Mouse (Mus musculus) myocyte (in vitro differentiated cells): ENCODE measurements around the gene Neu4.

Source experiments
- E2F4 ChIP-seq: IDR thresholded peaks from one replicate; pipeline ENCODE4 v1.6.1; 2011; ENCODE audit warnings: mild to moderate bottlenecking, control low read depth, moderate library complexity; ENCODE audit not compliant: insufficient read depth
- POLR2A ChIP-seq: IDR thresholded peaks from one replicate; pipeline ENCODE4 v1.6.1; 2011; ENCODE audit warnings: low read depth, mild to moderate bottlenecking, control low read depth, moderate library complexity; ENCODE audit not compliant: insufficient read length
- POLR2AphosphoS2 ChIP-seq: IDR thresholded peaks from one replicate; pipeline ENCODE4 v1.6.1; 2011; ENCODE audit warnings: low read depth, control low read depth; ENCODE audit not compliant: insufficient read length
- TCF12 ChIP-seq: IDR thresholded peaks from one replicate; pipeline ENCODE4 v1.6.1; 2011; ENCODE audit warnings: mild to moderate bottlenecking, control low read depth; ENCODE audit not compliant: poor library complexity, insufficient read depth, severe bottlenecking
- USF1 ChIP-seq: IDR thresholded peaks from one replicate; pipeline ENCODE4 v1.6.1; 2011; ENCODE audit warnings: low read depth, mild to moderate bottlenecking, control low read depth, moderate library complexity

- TF ChIP-seq POLR2A, result no peak
- no peak for TF ChIP-seq E2F4
- TF ChIP-seq USF1, result no peak
- TF ChIP-seq TCF12, result no peak
- no peak for TF ChIP-seq POLR2AphosphoS2
Measured at GRCm38 (mm10) chr1:94040391-94040790, 20.1 kb downstream of the Neu4 start.
